Comparison of ENCODE assay signal across 8 mouse cellular contexts in genomic region chr16:77643036-77643870, GRCm38 (mm10). TPM values are rescaled to one million over a fixed set of nuclear protein-coding genes. Genes with fewer than 3 reads are reported as not detected.
DNase-seq lines count a peak whose midpoint lies in the region; ATAC-seq and TF ChIP-seq lines count a peak whose summit lies in the region.

No protein-coding gene starts in this region.

- no peak for TF ChIP-seq POLR2A in brain, embryonic 14.5 days (IDR thresholded peaks at IDR 0.05; ENCODE audit: borderline replicate concordance, extremely low read depth, insufficient read depth, insufficient read length, poor library complexity, severe bottlenecking)

- no peak for TF ChIP-seq CTCF in brain, embryonic 14.5 days (IDR thresholded peaks at IDR 0.05; ENCODE audit: borderline replicate concordance, extremely low read depth, insufficient read depth, insufficient read length)

- peak overlapping the region; percentile 99 for H3K27ac ChIP-seq in forebrain, embryonic 16.5 days (ENCODE audit: low read length)
- H3K27ac ChIP-seq in hindbrain, embryonic 15.5 days (replicated peaks) = peak overlapping the region; percentile 98
- H3K27ac ChIP-seq in midbrain, embryonic 11.5 days (ENCODE audit: low read depth, low read length) = peak overlapping the region; percentile 22; the same call in 1 of the 2 replicates

- peak; percentile 4; the same call in 1 of the 2 replicates for ATAC-seq in forebrain, embryonic 16.5 days
- peak; percentile 7; the same call in 1 of the 2 replicates for ATAC-seq in hindbrain, embryonic 15.5 days (ENCODE audit: low FRiP score, low read depth)
- ATAC-seq in midbrain, embryonic 11.5 days (ENCODE audit: low FRiP score) = no peak

- peak overlapping the region; percentile 81 for H3K4me2 ChIP-seq in forebrain, embryonic 16.5 days (ENCODE audit: low read length)
- peak overlapping the region; percentile 78 for H3K4me2 ChIP-seq in hindbrain, embryonic 15.5 days
- peak overlapping the region; percentile 64 for H3K4me2 ChIP-seq in midbrain, embryonic 11.5 days

- peak; percentile 91 for DNase-seq in 3T3-L1 (ENCODE audit: low read depth, low spot score)
- DNase-seq in brain, embryonic 14.5 days (ENCODE audit: low read depth) = peak; percentile 78
- DNase-seq in left cerebral cortex, postnatal 10 days (ENCODE audit: extremely low spot score in 1 of 2, low spot score in 2 of 2) = peak; percentile 55 to 80
- DNase-seq in midbrain, embryonic 11.5 days (ENCODE audit: low spot score, missing footprints) = no peak
- DNase-seq in testis, postnatal 14 days (ENCODE audit: low spot score) = peak; percentile 52
- no peak for DNase-seq in thymus, postnatal 36 days

- peak overlapping the region; percentile 54 for H3K4me3 ChIP-seq in forebrain, embryonic 16.5 days (replicated peaks; ENCODE audit: low read length)
- H3K4me3 ChIP-seq in hindbrain, embryonic 15.5 days = peak overlapping the region; percentile 47
- no peak overlapping the region for H3K4me3 ChIP-seq in midbrain, embryonic 11.5 days (ENCODE audit: low read depth, low read length)

- peaks cover 25% of the 10 kb centered on the region for H3K4me1 ChIP-seq in forebrain, embryonic 16.5 days (replicated peaks; ENCODE audit: control insufficient read depth, insufficient read depth, low read length)
- H3K4me1 ChIP-seq in hindbrain, embryonic 15.5 days (replicated peaks) = peaks cover 20% of the 10 kb centered on the region
- H3K4me1 ChIP-seq in midbrain, embryonic 11.5 days (ENCODE audit: control insufficient read depth, insufficient read depth, low read length) = peaks cover 13% of the 10 kb centered on the region

- no peaks in the 10 kb centered on the region for H3K27me3 ChIP-seq in forebrain, embryonic 16.5 days (replicated peaks; ENCODE audit: control insufficient read depth, insufficient read depth, low read length)
- no peaks in the 10 kb centered on the region for H3K27me3 ChIP-seq in hindbrain, embryonic 15.5 days
- H3K27me3 ChIP-seq in midbrain, embryonic 11.5 days (ENCODE audit: control insufficient read depth, insufficient read depth, low read length) = no peaks in the 10 kb centered on the region

- H3K36me3 ChIP-seq in forebrain, embryonic 16.5 days (ENCODE audit: control insufficient read depth, insufficient read depth) = no peaks in the 10 kb centered on the region
- H3K36me3 ChIP-seq in hindbrain, embryonic 15.5 days = no peaks in the 10 kb centered on the region
- H3K36me3 ChIP-seq in midbrain, embryonic 11.5 days (ENCODE audit: control insufficient read depth, insufficient read depth, low read length) = no peaks in the 10 kb centered on the region

- peak overlapping the region; percentile 72 for H3K9ac ChIP-seq in forebrain, embryonic 16.5 days (replicated peaks; ENCODE audit: low read depth, low read length)
- peak overlapping the region; percentile 69 for H3K9ac ChIP-seq in hindbrain, embryonic 15.5 days
- H3K9ac ChIP-seq in midbrain, embryonic 11.5 days (ENCODE audit: low read length) = peak overlapping the region; percentile 63

- intact Hi-C loops in left cerebral cortex, postnatal 10 days (cut with DNase I) = loop anchor here (2.0 to 5.0 kb wide), 4 partner anchors 46 to 406 kb away; no protein-coding TSS in a partner anchor

- no peaks in the 10 kb centered on the region for H3K9me3 ChIP-seq in forebrain, embryonic 16.5 days (ENCODE audit: control insufficient read depth, low read length)
- no peaks in the 10 kb centered on the region for H3K9me3 ChIP-seq in hindbrain, embryonic 15.5 days
- H3K9me3 ChIP-seq in midbrain, embryonic 11.5 days (ENCODE audit: control insufficient read depth, low read length) = no peaks in the 10 kb centered on the region

- WGBS in forebrain, embryonic 16.5 days = 41% methylated on average over 14 of the region's 14 CpGs
- 52% methylated on average over 14 of the region's 14 CpGs for WGBS in hindbrain, embryonic 15.5 days
- 83% methylated on average over 14 of the region's 14 CpGs for WGBS in midbrain, embryonic 11.5 days

RNA-seq across cellular contexts. Expression of gene Gm11146, which starts 41.4 kb away (rescaled TPM):
- polyA plus RNA-seq in brain, embryonic 14.5 days (2012; rRNA removed) = not detected in 2 replicates
- polyA plus RNA-seq in forebrain, embryonic 16.5 days (2015; fragmentation: Nextera tagmentation; extraction: Ambion mirVana) = not detected in 2 replicates
- not detected in 2 replicates for polyA plus RNA-seq in hindbrain, embryonic 15.5 days (2015; fragmentation: Nextera tagmentation; extraction: Ambion mirVana)
- total RNA-seq in left cerebral cortex, postnatal 10 days (2021) = not detected
- polyA plus RNA-seq in midbrain, embryonic 11.5 days (2014; fragmentation: Nextera tagmentation; extraction: Ambion mirVana) = not detected in 2 replicates

Comparison
In these comparisons a context has a peak if more than half of its experiments do, and no peak if none do; other contexts are left out.
1. DNase-seq: peak in 3T3-L1 (single experiment), brain, embryonic 14.5 days (single experiment), left cerebral cortex, postnatal 10 days (2 of 2) and testis, postnatal 14 days (single experiment); none in midbrain, embryonic 11.5 days (single experiment) and thymus, postnatal 36 days (0 of 2).
2. H3K27ac ChIP-seq: peak in every context shown above with its lines; median percentile 99 in forebrain, embryonic 16.5 days; 98 in hindbrain, embryonic 15.5 days; 22 in midbrain, embryonic 11.5 days.
3. Peak in every context shown above with its lines, with median percentiles within 50 percentile points of each other: H3K4me2 ChIP-seq and H3K9ac ChIP-seq.